Mouse (Mus musculus): ENCODE data around the gene Wdr70. TPM values are rescaled to one million over a fixed set of nuclear protein-coding genes. Genes with fewer than 3 reads are reported as not detected.

Gene Wdr70
- polyA plus RNA-seq, 1 experiment, result 47.6 TPM

DNA sequence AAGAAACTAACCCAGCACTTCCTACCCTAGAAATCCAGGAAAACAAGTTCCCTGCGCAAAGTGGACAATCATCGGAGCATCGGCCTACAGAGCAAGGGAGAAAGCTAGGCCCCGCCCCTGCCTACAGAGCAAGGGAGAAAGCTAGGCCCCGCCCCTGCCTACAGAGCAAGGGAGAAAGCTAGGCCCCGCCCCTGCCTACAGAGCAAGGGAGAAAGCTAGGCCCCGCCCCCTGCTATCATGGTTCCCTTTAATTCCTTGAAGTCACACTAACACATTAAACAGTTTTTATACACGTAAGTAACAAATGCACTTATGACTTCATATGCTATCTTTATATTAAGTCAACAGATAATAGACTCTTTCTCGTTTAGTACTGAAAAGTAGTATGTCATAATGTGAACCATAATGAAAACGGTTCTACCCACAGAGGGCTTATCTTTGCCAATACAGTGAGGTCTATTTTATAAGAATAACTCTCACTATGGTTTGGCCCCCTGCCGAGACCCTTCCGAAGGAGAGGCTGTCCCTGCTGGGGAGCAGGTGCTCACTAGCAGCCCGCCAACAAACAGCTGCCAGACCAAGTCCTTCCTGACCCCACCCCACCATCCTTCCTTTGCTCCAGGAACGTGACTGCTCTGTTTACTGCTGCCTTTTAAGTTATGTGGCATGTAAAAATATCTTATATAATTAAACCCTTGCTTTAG, 100.0 kb downstream of the Wdr70 start:
- H3K79me3 ChIP-seq (ENCODE audit: low read depth), result no peaks in the 10 kb centered on the region
- no peak overlapping the region for H3K4me3 ChIP-seq (ENCODE audit: insufficient read depth, poor library complexity, severe bottlenecking)
- no peaks in the 10 kb centered on the region for H3K79me2 ChIP-seq (ENCODE audit: control insufficient read depth, insufficient read depth)
- TF ChIP-seq USF1 (IDR thresholded peaks at IDR 0.05; ENCODE audit: low read depth), result no peak
- no peak for TF ChIP-seq CTCF (IDR thresholded peaks at IDR 0.05; ENCODE audit: control insufficient read depth, insufficient read depth, insufficient read length)
- TF ChIP-seq FOSL1 (IDR thresholded peaks at IDR 0.05; ENCODE audit: insufficient read depth, low read length, poor library complexity, severe bottlenecking), result no peak
- TF ChIP-seq MYOG (IDR thresholded peaks at IDR 0.05; ENCODE audit: control insufficient read depth, extremely low read depth, insufficient read length), result no peak
- TF ChIP-seq MYOD1 (IDR thresholded peaks at IDR 0.05; ENCODE audit: control insufficient read depth, insufficient read length, low read depth), result peak; percentile 56
- TF ChIP-seq MAX (IDR thresholded peaks at IDR 0.05), result no peak
- TF ChIP-seq CEBPB (IDR thresholded peaks at IDR 0.05; ENCODE audit: low read depth), result no peak
- peaks cover 5% of the 10 kb centered on the region for H3K36me3 ChIP-seq (ENCODE audit: control insufficient read depth, insufficient read depth)
- no peak overlapping the region for H3ac ChIP-seq (ENCODE audit: control insufficient read depth, insufficient read length, low read depth)
- H3K27me3 ChIP-seq (ENCODE audit: control insufficient read depth, insufficient read depth, insufficient read length), result no peaks in the 10 kb centered on the region

- TF ChIP-seq MYOD1 (IDR thresholded peaks at IDR 0.05; ENCODE audit: control insufficient read depth, insufficient read length, low read depth) (peak; percentile 10), FOSL1 (IDR thresholded peaks at IDR 0.05; ENCODE audit: insufficient read depth, low read length, poor library complexity, severe bottlenecking) (no peak)
- Histone ChIP-seq H3K36me3 (ENCODE audit: control insufficient read depth, insufficient read depth) (peaks cover 5% of the 10 kb centered on the region), H3K79me2 (ENCODE audit: control insufficient read depth, insufficient read depth) (no peaks in the 10 kb centered on the region), H3K27me3 (ENCODE audit: control insufficient read depth, insufficient read depth, insufficient read length) (no peaks in the 10 kb centered on the region), H3K4me3 (ENCODE audit: insufficient read depth, poor library complexity, severe bottlenecking) (no peak overlapping the region), H3K79me3 (ENCODE audit: low read depth) (no peaks in the 10 kb centered on the region), H3ac (ENCODE audit: control insufficient read depth, insufficient read length, low read depth) (no peak overlapping the region)
Measured at GRCm38 (mm10) chr15:7998095-7998494, 100.9 kb downstream of the Wdr70 start.

DNA sequence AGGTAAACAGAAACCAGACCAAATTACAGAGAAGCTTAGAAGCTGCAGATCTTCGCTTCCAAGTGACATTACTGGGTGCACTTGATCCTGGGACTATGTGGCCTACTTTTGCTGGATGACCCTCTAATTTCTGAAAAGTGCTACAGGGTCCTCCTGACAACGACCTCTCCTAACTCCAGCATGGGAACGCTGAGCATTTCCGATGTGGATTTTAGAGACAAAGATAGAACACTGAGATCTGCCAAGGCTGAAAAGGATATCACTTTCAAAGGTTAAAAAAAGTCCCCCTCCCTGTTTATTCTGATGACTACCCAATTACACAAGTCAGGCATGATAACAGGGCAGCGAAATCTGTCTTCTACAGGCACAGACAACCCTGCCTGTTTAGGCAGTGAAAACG, 105.3 kb downstream of the Wdr70 start:
- no peak for TF ChIP-seq MYOG (IDR thresholded peaks at IDR 0.05; ENCODE audit: control insufficient read depth, extremely low read depth, insufficient read length)
- no peak overlapping the region for H3K4me3 ChIP-seq (ENCODE audit: insufficient read depth, poor library complexity, severe bottlenecking)
- H3K79me2 ChIP-seq (ENCODE audit: control insufficient read depth, insufficient read depth), result no peaks in the 10 kb centered on the region
- no peaks in the 10 kb centered on the region for H3K27me3 ChIP-seq (ENCODE audit: control insufficient read depth, insufficient read depth, insufficient read length)
- H3ac ChIP-seq (ENCODE audit: control insufficient read depth, insufficient read length, low read depth), result no peak overlapping the region
- peaks cover 5% of the 10 kb centered on the region for H3K36me3 ChIP-seq (ENCODE audit: control insufficient read depth, insufficient read depth)
- no peaks in the 10 kb centered on the region for H3K79me3 ChIP-seq (ENCODE audit: low read depth)

- H3K4me3 ChIP-seq (ENCODE audit: insufficient read depth, poor library complexity, severe bottlenecking), result no peak overlapping the region
- no peaks in the 10 kb centered on the region for H3K79me2 ChIP-seq (ENCODE audit: control insufficient read depth, insufficient read depth)
- no peaks in the 10 kb centered on the region for H3K79me3 ChIP-seq (ENCODE audit: low read depth)
- peaks cover 5% of the 10 kb centered on the region for H3K36me3 ChIP-seq (ENCODE audit: control insufficient read depth, insufficient read depth)
- TF ChIP-seq MYOD1 (IDR thresholded peaks at IDR 0.05; ENCODE audit: control insufficient read depth, insufficient read length, low read depth) (no peak), MAX (IDR thresholded peaks at IDR 0.05) (no peak), CEBPB (IDR thresholded peaks at IDR 0.05; ENCODE audit: low read depth) (no peak), CTCF (IDR thresholded peaks at IDR 0.05; ENCODE audit: control insufficient read depth, insufficient read depth, insufficient read length) (no peak), FOSL1 (IDR thresholded peaks at IDR 0.05; ENCODE audit: insufficient read depth, low read length, poor library complexity, severe bottlenecking) (no peak)
- H3K27me3 ChIP-seq (ENCODE audit: control insufficient read depth, insufficient read depth, insufficient read length), result no peaks in the 10 kb centered on the region
- no peak overlapping the region for H3ac ChIP-seq (ENCODE audit: control insufficient read depth, insufficient read length, low read depth)
Measured at GRCm38 (mm10) chr15:7990101-7990500, 108.9 kb downstream of the Wdr70 start.

DNA sequence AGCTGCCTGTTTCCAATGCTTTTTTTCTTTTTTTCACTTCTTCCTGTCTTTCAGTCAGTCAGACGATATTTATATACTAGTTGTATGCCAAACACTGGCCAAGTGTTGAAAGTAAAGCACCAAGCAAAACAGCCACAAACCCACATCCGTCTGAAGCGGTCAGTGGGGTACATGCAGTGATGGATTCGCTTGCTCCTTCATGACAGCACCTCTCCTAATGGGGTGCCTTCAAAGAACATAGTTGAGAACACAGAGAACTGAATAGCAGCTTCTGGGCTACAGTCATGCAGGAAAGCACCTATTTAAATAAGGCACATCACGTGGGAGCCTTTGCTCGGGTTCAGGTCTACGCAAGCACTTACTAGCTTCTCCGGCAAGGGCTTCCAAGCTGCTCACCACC, 111.6 kb downstream of the Wdr70 start:
- Histone ChIP-seq H3K27me3 (ENCODE audit: control insufficient read depth, insufficient read depth, insufficient read length) (no peaks in the 10 kb centered on the region), H3ac (ENCODE audit: control insufficient read depth, insufficient read length, low read depth) (no peak overlapping the region), H3K79me3 (ENCODE audit: low read depth) (no peaks in the 10 kb centered on the region), H3K79me2 (ENCODE audit: control insufficient read depth, insufficient read depth) (no peaks in the 10 kb centered on the region), H3K4me3 (ENCODE audit: insufficient read depth, poor library complexity, severe bottlenecking) (no peak overlapping the region), H3K36me3 (ENCODE audit: control insufficient read depth, insufficient read depth) (peaks cover 5% of the 10 kb centered on the region)
- TF ChIP-seq CTCF (IDR thresholded peaks at IDR 0.05; ENCODE audit: control insufficient read depth, insufficient read depth, insufficient read length) (no peak), MAX (IDR thresholded peaks at IDR 0.05) (no peak), MYOG (IDR thresholded peaks at IDR 0.05; ENCODE audit: control insufficient read depth, extremely low read depth, insufficient read length) (no peak), FOSL1 (IDR thresholded peaks at IDR 0.05; ENCODE audit: insufficient read depth, low read length, poor library complexity, severe bottlenecking) (no peak), CEBPB (IDR thresholded peaks at IDR 0.05; ENCODE audit: low read depth) (no peak), MYOD1 (IDR thresholded peaks at IDR 0.05; ENCODE audit: control insufficient read depth, insufficient read length, low read depth) (no peak), USF1 (IDR thresholded peaks at IDR 0.05; ENCODE audit: low read depth) (no peak)

- Histone ChIP-seq H3K27me3 (ENCODE audit: control insufficient read depth, insufficient read depth, insufficient read length) (no peaks in the 10 kb centered on the region), H3K79me2 (ENCODE audit: control insufficient read depth, insufficient read depth) (no peaks in the 10 kb centered on the region), H3ac (ENCODE audit: control insufficient read depth, insufficient read length, low read depth) (no peak overlapping the region), H3K79me3 (ENCODE audit: low read depth) (no peaks in the 10 kb centered on the region), H3K36me3 (ENCODE audit: control insufficient read depth, insufficient read depth) (peaks cover 5% of the 10 kb centered on the region), H3K4me3 (ENCODE audit: insufficient read depth, poor library complexity, severe bottlenecking) (no peak overlapping the region)
- no peak for TF ChIP-seq MAX (IDR thresholded peaks at IDR 0.05)
- TF ChIP-seq MYOG (IDR thresholded peaks at IDR 0.05; ENCODE audit: control insufficient read depth, extremely low read depth, insufficient read length), result no peak
- no peak for TF ChIP-seq FOSL1 (IDR thresholded peaks at IDR 0.05; ENCODE audit: insufficient read depth, low read length, poor library complexity, severe bottlenecking)
- TF ChIP-seq MYOD1 (IDR thresholded peaks at IDR 0.05; ENCODE audit: control insufficient read depth, insufficient read length, low read depth), result no peak
- TF ChIP-seq CTCF (IDR thresholded peaks at IDR 0.05; ENCODE audit: control insufficient read depth, insufficient read depth, insufficient read length), result no peak
- no peak for TF ChIP-seq USF1 (IDR thresholded peaks at IDR 0.05; ENCODE audit: low read depth)
- no peak for TF ChIP-seq CEBPB (IDR thresholded peaks at IDR 0.05; ENCODE audit: low read depth)
Measured at GRCm38 (mm10) chr15:7986274-7986673, 112.7 kb downstream of the Wdr70 start.
